Mouse (Mus musculus) C2C12 (cell line): Measurements from ENCODE around the gene Tanc1.

Experiments
- CEBPB ChIP-seq: IDR thresholded peaks from one replicate; pipeline ENCODE4 v1.6.1; 2011; ENCODE audit warnings: low read depth, mild to moderate bottlenecking, control low read depth, moderate library complexity
- CTCF ChIP-seq: IDR thresholded peaks from one replicate; pipeline ENCODE4 v1.5.1; 2011; ENCODE audit not compliant: control insufficient read depth, insufficient read depth, insufficient read length
- MAX ChIP-seq: IDR thresholded peaks from one replicate; pipeline ENCODE4 v1.6.1; 2011; ENCODE audit warnings: mild to moderate bottlenecking, control low read depth

DNA sequence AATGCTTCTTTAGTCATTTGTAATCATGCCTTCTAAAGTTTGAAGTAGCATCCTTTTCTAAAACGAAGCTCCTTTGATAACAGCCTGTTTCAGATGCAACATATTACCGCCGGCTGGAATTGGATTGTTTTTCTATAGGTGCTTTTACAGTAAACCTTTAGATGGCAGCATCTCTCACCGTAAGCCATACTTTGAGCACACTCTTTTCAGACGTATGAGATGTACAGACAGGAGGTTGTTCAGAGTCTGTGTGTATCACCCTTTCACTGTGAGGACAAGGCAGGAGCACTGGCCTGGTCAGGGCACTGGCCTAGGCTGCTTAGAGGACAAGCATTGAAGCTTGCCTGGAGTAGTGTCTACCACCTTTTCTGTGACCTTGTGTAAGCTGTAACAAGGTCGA lies 145.2 kb downstream of the Tanc1 start:
- TF ChIP-seq CEBPB (no peak), CTCF (no peak), MAX (no peak)
